Mouse (Mus musculus) liver, embryonic 14.5 days (tissue): ENCODE measurements at regions not wholly inside any gene's neighbourhood (a gene's known extent, or its start where the extent isn't known, plus 50 kb on each side); places are given as distances from the start of the nearest gene placed in this dataset.

Source experiments
- CTCF ChIP-seq: IDR thresholded peaks from 2 replicates; pipeline ENCODE4 v1.5.1; 2016; ENCODE audit warnings: antibody characterized with exemption, low read depth, control low read depth
- EP300 ChIP-seq: IDR thresholded peaks from 2 replicates; pipeline ENCODE4 v1.6.1; 2016; ENCODE audit warnings: antibody characterized with exemption, low read depth

- no peak for TF ChIP-seq CTCF
- TF ChIP-seq EP300: no peak
Observed at GRCm38 (mm10) chr7:93855025-93855424, 775.4 kb downstream of the Fam181b start.
